Mouse (Mus musculus): ENCODE measurements at regions not wholly inside any gene's neighbourhood (a gene's known extent, or its start where the extent isn't known, plus 50 kb on each side); places are given as distances from the start of the nearest gene placed in this dataset.

DNA sequence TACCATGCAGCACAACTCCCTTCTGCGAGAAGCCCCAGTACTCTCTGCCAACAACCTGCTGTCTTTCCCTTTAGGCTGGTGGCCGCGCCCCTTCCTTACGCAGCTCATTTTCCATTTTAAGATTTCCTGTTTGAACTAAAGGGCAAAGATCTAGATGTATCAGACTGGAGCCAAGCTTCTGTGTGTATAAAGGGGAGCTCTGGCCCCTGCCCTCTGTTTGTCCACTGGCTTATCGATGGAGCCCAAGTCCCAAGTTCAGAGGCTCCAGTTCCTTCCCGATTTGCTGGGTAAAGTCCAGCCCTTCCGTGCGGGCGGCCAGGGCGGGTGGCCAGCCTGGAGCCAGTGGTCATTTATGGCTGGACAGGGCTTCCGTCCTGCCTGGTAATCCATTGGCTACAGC lies 72.6 kb upstream of the Klf4 start:
- H3K4me3 ChIP-seq (replicated peaks) = no peak overlapping the region
- H3K4me2 ChIP-seq = no peak overlapping the region
- WGBS (ENCODE audit: insufficient replicate concordance) = 67% methylated on average over 11 of the region's 11 CpGs
- no peak for DNase-seq
- no peaks in the 10 kb centered on the region for H3K36me3 ChIP-seq
- H3K4me1 ChIP-seq (replicated peaks) = 0 out of 2 replicates have a peak, but pooled peaks cover 5% of the 10 kb centered on the region
- no peaks in the 10 kb centered on the region for H3K9me3 ChIP-seq (replicated peaks)
- H3K9ac ChIP-seq = no peak overlapping the region
- no peak overlapping the region for H3K27ac ChIP-seq
- 0 out of 2 replicates have a peak, but pooled peaks cover 2% of the 10 kb centered on the region for H3K27me3 ChIP-seq
- no peak; the same call in 1 of the 2 replicates for ATAC-seq (ENCODE audit: low read depth)

DNA sequence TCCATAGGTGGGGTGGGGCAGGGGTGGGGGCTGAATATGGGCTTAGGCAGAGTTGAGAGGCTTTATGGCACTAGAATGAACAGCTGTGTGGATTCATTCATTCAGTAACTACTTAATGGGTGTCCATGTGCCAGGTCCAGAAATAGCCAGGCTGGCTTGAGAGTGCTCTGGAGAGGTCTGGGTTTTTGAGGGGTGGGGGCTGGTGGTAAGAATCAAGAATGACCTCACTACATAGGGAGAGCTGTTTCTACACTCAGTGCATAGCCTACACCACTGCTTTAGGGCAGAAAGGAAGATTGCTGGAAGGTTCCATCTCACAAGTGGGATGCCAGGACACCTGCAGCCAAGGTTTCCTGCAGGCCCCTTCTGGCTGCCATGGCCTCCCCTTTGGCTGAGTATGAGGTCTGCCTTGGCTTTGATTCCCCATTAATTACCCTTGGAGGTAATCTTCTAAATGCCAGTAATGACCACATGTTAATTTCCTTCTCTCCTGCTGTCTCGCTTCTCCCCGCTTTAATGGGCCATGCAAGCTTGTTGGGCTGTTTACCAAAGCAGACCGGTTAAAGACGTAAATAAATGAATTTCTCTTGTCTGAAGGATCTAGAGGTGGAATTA lies 71.7 kb upstream of the Klf4 start:
- Histone ChIP-seq H3K4me3 (replicated peaks) (no peak overlapping the region), H3K9me3 (replicated peaks) (no peaks in the 10 kb centered on the region), H3K36me3 (no peaks in the 10 kb centered on the region), H3K27ac (no peak overlapping the region), H3K4me2 (no peak overlapping the region), H3K27me3 (0 out of 2 replicates have a peak, but pooled peaks cover 2% of the 10 kb centered on the region), H3K4me1 (replicated peaks) (0 out of 2 replicates have a peak, but pooled peaks cover 5% of the 10 kb centered on the region), H3K9ac (no peak overlapping the region)
- DNase-seq = no peak
- ATAC-seq (ENCODE audit: low read depth) = no peak
- WGBS (ENCODE audit: insufficient replicate concordance) = 82% methylated on average over 4 of the region's 4 CpGs

DNA sequence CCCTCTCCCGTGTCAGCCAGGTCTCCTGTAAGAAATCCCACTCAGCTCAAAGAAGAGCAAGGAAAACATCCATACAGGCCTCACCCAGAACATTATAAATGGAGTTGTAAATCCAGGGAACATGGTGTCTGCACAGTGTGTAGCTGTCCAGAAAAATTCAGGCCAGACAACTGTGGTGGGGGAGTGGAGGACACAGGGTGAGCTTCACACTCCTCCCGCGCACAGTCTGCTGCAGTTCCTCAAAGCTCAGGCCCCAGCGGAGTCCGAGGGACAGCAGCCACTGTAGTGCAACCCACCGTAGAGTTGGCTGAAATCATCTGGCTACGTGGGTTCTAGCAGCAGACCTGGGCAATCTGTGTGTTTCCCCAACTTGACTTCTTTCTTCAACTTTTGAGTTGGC lies 62.9 kb upstream of the Klf4 start:
- DNase-seq (no peak), ATAC-seq (ENCODE audit: low read depth) (no peak)
- Histone ChIP-seq H3K27me3 (peaks cover 9% of the 10 kb centered on the region; the same call in 1 of the 2 replicates), H3K9ac (no peak overlapping the region), H3K27ac (no peak overlapping the region), H3K4me2 (no peak overlapping the region), H3K36me3 (no peaks in the 10 kb centered on the region), H3K4me3 (replicated peaks) (no peak overlapping the region), H3K4me1 (replicated peaks) (no peaks in the 10 kb centered on the region), H3K9me3 (replicated peaks) (no peaks in the 10 kb centered on the region)
- WGBS (ENCODE audit: insufficient replicate concordance) = 65% methylated on average over 7 of the region's 7 CpGs

- H3K4me2 ChIP-seq = no peak overlapping the region
- no peak overlapping the region for H3K9ac ChIP-seq
- no peaks in the 10 kb centered on the region for H3K9me3 ChIP-seq (replicated peaks)
- H3K4me1 ChIP-seq (replicated peaks) = no peaks in the 10 kb centered on the region
- 62% methylated on average over 6 of the region's 6 CpGs for WGBS (ENCODE audit: insufficient replicate concordance)
- no peaks in the 10 kb centered on the region for H3K36me3 ChIP-seq
- ATAC-seq (ENCODE audit: low read depth) = no peak
- H3K4me3 ChIP-seq (replicated peaks) = no peak overlapping the region
- no peak overlapping the region for H3K27ac ChIP-seq
- H3K27me3 ChIP-seq = peaks cover 9% of the 10 kb centered on the region; the same call in 1 of the 2 replicates
- DNase-seq = no peak
Observed at GRCm38 (mm10) chr4:55594699-55595098, 62.4 kb upstream of the Klf4 start.

DNA sequence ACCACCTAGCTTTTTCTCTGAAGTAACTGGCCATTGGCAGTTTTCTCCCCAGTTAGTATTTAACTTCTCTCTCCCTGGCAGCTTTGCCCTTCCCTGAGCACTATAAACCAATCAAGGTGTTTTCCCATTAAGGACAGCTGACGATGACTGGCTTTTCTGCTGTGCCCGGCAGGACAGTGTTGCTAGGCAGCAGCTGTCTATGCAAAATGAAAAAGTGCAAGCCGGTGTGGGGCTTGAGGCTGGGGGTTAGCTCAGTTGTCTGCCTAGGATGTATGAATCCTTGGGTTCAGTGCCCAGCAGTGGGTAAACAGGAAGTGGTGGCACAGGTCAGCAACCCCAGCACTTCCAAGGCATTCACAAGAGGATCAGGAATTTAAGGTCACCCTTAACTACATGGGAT lies 60.9 kb upstream of the Klf4 start:
- H3K27me3 ChIP-seq = peaks cover 9% of the 10 kb centered on the region; the same call in 1 of the 2 replicates
- DNase-seq (no peak), ATAC-seq (ENCODE audit: low read depth) (no peak)
- no peaks in the 10 kb centered on the region for H3K9me3 ChIP-seq (replicated peaks)
- no peak overlapping the region for H3K4me3 ChIP-seq (replicated peaks)
- no peak overlapping the region for H3K4me2 ChIP-seq
- no peak overlapping the region for H3K27ac ChIP-seq
- H3K36me3 ChIP-seq = no peaks in the 10 kb centered on the region
- H3K9ac ChIP-seq = no peak overlapping the region
- H3K4me1 ChIP-seq (replicated peaks) = no peaks in the 10 kb centered on the region
- 29% methylated on average over 3 of the region's 3 CpGs for WGBS (ENCODE audit: insufficient replicate concordance)

DNA sequence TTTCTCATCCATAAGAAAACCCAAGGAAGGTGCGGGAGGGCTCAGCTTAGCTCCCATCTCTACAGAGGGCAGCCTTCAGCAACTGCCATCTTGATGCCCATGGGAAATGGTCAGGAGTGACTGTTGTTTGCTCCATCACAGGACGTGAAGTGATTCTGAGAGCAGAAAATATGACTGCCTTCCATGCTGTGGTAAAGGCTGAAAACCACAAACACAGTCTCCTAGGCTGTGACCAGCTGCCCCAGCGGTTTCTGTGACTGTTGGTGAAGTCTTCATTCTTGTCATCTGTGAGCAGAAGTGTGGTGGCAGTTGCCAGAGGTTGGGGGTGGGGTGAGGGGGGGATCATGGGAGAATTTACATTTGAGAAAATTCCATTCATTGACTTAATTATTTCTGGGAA lies 53.9 kb upstream of the Klf4 start:
- Histone ChIP-seq H3K36me3 (no peaks in the 10 kb centered on the region), H3K4me2 (no peak overlapping the region), H3K27ac (no peak overlapping the region), H3K9ac (no peak overlapping the region), H3K9me3 (replicated peaks) (no peaks in the 10 kb centered on the region), H3K4me1 (replicated peaks) (no peaks in the 10 kb centered on the region), H3K4me3 (replicated peaks) (no peak overlapping the region), H3K27me3 (peaks cover 20% of the 10 kb centered on the region; the same call in 1 of the 2 replicates)
- WGBS (ENCODE audit: insufficient replicate concordance) = 27% methylated on average over 3 of the region's 3 CpGs
- DNase-seq = no peak
- no peak for ATAC-seq (ENCODE audit: low read depth)

GRCm38 (mm10) chr4:55583589-55583988 lies 51.3 kb upstream of the Klf4 start:
- Histone ChIP-seq H3K9me3 (replicated peaks) (no peaks in the 10 kb centered on the region), H3K9ac (no peak overlapping the region), H3K4me2 (no peak overlapping the region), H3K36me3 (no peaks in the 10 kb centered on the region), H3K4me1 (replicated peaks) (no peaks in the 10 kb centered on the region), H3K27me3 (peaks cover 28% of the 10 kb centered on the region), H3K4me3 (replicated peaks) (no peak overlapping the region), H3K27ac (no peak overlapping the region)
- DNase-seq = no peak
- 54% methylated on average over 8 of the region's 8 CpGs for WGBS (ENCODE audit: insufficient replicate concordance)
- ATAC-seq (ENCODE audit: low read depth) = no peak
